Mouse (Mus musculus) right cerebral cortex, postnatal 14 days (tissue): ENCODE results near the gene Kcnh1.

Experiments
- DNase-seq: peaks from one replicate; pipeline ENCODE4 v3.0.0; 2022

Kcnh1 gene

GRCm38 (mm10) chr1:192477556-192477955, 287.0 kb downstream of the Kcnh1 start:
- no peak for DNase-seq

GRCm38 (mm10) chr1:192478176-192478575, 287.6 kb downstream of the Kcnh1 start:
- no peak for DNase-seq

- DNase-seq: no peak
Observed at GRCm38 (mm10) chr1:192480072-192480784, 289.7 kb downstream of the Kcnh1 start.

- DNase-seq: no peak
Observed at GRCm38 (mm10) chr1:192481446-192481845, 290.9 kb downstream of the Kcnh1 start.

GRCm38 (mm10) chr1:192485030-192485429, 294.5 kb downstream of the Kcnh1 start:
- DNase-seq: no peak

GRCm38 (mm10) chr1:192487571-192487970, 297.0 kb downstream of the Kcnh1 start:
- no peak for DNase-seq

GRCm38 (mm10) chr1:192489908-192490825, 299.6 kb downstream of the Kcnh1 start:
- no peak for DNase-seq

GRCm38 (mm10) chr1:192497505-192497904, 306.9 kb downstream of the Kcnh1 start:
- DNase-seq: no peak

- peak; percentile 35 for DNase-seq
Observed at GRCm38 (mm10) chr1:192502016-192502415, 311.4 kb downstream of the Kcnh1 start.

GRCm38 (mm10) chr1:192502835-192503234, 312.3 kb downstream of the Kcnh1 start:
- DNase-seq: no peak

GRCm38 (mm10) chr1:192503651-192504050, 313.1 kb downstream of the Kcnh1 start:
- DNase-seq: no peak

- no peak for DNase-seq
Observed at GRCm38 (mm10) chr1:192512821-192513220, 322.2 kb downstream of the Kcnh1 start.

- no peak for DNase-seq
Observed at GRCm38 (mm10) chr1:192515373-192515772, 324.8 kb downstream of the Kcnh1 start.

GRCm38 (mm10) chr1:192519713-192520112, 329.1 kb downstream of the Kcnh1 start:
- no peak for DNase-seq

- no peak for DNase-seq
Observed at GRCm38 (mm10) chr1:192520836-192521435, 330.4 kb downstream of the Kcnh1 start.

- DNase-seq: no peak
Observed at GRCm38 (mm10) chr1:192522376-192523178, 332.0 kb downstream of the Kcnh1 start.

- DNase-seq: no peak
Observed at GRCm38 (mm10) chr1:192525711-192526350, 335.3 kb downstream of the Kcnh1 start.

GRCm38 (mm10) chr1:192531490-192532146, 341.0 kb downstream of the Kcnh1 start:
- DNase-seq: no peak

GRCm38 (mm10) chr1:192532212-192532611, 341.6 kb downstream of the Kcnh1 start:
- no peak for DNase-seq

- DNase-seq: no peak
Observed at GRCm38 (mm10) chr1:192533016-192533415, 342.4 kb downstream of the Kcnh1 start.

- no peak for DNase-seq
Observed at GRCm38 (mm10) chr1:192536440-192536839, 345.9 kb downstream of the Kcnh1 start.

GRCm38 (mm10) chr1:192537169-192537568, 346.6 kb downstream of the Kcnh1 start:
- DNase-seq: no peak
